Comparison of ENCODE assay signal across 26 mouse cellular contexts in the genomic region with DNA sequence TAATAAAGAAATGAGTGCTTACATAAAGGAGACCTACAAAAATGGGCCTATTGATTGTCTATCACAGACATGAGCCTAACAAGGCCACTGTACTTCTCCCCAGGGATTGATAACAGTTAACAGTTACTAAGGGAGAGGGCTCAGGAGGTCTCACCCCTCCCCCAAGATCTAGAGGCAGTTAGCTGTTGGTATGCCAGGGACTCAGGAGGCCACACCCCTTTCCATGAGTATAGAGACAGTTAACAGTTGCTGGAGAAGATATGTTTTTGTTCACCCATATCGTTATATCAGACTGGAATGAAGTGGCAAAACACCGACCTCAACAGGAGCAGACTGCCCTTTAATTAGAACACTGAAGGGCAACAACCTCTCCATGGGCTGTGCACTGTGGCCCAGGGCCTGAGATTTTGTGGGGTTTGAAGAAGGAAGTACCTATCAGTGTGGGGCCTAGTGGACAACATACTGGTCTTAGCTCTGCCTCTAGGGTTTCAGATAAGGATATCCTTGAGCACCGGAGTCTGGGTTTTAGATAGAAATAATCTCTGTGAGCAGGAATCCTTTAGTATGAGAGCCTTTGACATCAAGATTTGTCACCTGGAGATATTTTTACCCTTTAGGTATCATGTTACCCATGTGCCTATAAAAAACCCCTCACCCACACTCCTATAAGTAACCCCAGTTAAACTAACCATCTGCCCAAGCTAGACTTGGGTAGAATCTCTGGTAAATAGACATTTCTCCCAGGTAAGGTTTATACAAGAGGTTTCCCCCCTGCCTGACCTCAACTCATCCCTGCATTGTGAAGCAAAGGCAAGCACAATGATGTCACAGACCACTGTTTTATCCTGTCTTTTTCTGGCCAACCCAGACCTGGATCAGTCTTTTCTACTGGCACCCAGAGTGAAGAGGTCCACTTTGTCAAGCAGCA. TPM values are rescaled to one million over a fixed set of nuclear protein-coding genes. Genes with fewer than 3 reads are reported as not detected.
A peak's percentile ranks its signal among the peaks of the same experiment; 100 is the strongest.
DNase-seq lines count a peak whose midpoint lies in the region; ATAC-seq and TF ChIP-seq lines count a peak whose summit lies in the region.
"Had no signal": no experiment of that assay in that cellular context is flagged by ENCODE, and none has a peak within 500 bp of the region (broad histone marks: within the 10 kb centered on the region; RNA-seq: fewer than 3 reads in every experiment).

A gene (plus strand): TSS at position 878 of the 928 bp plus-strand sequence.

- 0 out of 2 replicates have a peak, but pooled peaks cover 3% of the 10 kb centered on the region for H3K27me3 ChIP-seq in liver, embryonic 11.5 days (replicated peaks; ENCODE audit: control insufficient read depth, insufficient read depth, low read length)
- no peaks in the 10 kb centered on the region for H3K27me3 ChIP-seq in liver, embryonic 15.5 days
- H3K27me3 ChIP-seq in thymus, adult 2 months (ENCODE audit: control insufficient read depth, insufficient read depth, low read length) = no peaks in the 10 kb centered on the region
- H3K27me3 ChIP-seq: embryonic facial prominence, embryonic 15.5 days; forebrain, embryonic 15.5 days; heart, embryonic 15.5 days; hindbrain, embryonic 13.5 days had no signal

- no peak within 1 kb of the TSS; the same call in 1 of the 2 replicates for H3K27ac ChIP-seq in liver, embryonic 11.5 days (ENCODE audit: low read depth, low read length)
- no peak within 1 kb of the TSS for H3K27ac ChIP-seq in liver, embryonic 15.5 days (replicated peaks)
- H3K27ac ChIP-seq in thymus, adult 2 months (ENCODE audit: control insufficient read depth, insufficient read depth, low read length) = no peak within 1 kb of the TSS
- H3K27ac ChIP-seq: embryonic facial prominence, embryonic 15.5 days; forebrain, embryonic 15.5 days; heart, embryonic 15.5 days; hindbrain, embryonic 13.5 days had no signal

- no peaks in the 10 kb centered on the region for H3K36me3 ChIP-seq in liver, embryonic 11.5 days (ENCODE audit: control insufficient read depth, insufficient read depth, low read length)
- H3K36me3 ChIP-seq in liver, embryonic 15.5 days (replicated peaks) = no peaks in the 10 kb centered on the region
- no peaks in the 10 kb centered on the region for H3K36me3 ChIP-seq in thymus, adult 2 months (ENCODE audit: control insufficient read depth, insufficient read depth, low read length)
- H3K36me3 ChIP-seq: embryonic facial prominence, embryonic 15.5 days; forebrain, embryonic 15.5 days; heart, embryonic 15.5 days; hindbrain, embryonic 13.5 days had no signal

- no peaks in the 10 kb centered on the region for H3K9me3 ChIP-seq in liver, embryonic 11.5 days (ENCODE audit: control insufficient read depth, low read length)
- H3K9me3 ChIP-seq in liver, embryonic 15.5 days (replicated peaks) = no peaks in the 10 kb centered on the region
- H3K9me3 ChIP-seq: embryonic facial prominence, embryonic 15.5 days; forebrain, embryonic 15.5 days; heart, embryonic 15.5 days; hindbrain, embryonic 13.5 days had no signal

- 44% methylated on average over 3 of the region's 3 CpGs for WGBS in liver, embryonic 11.5 days
- WGBS in liver, embryonic 15.5 days (ENCODE audit: insufficient replicate concordance) = 13% methylated on average over 3 of the region's 3 CpGs
- WGBS in thymus, adult 2 months = 95% methylated on average over 3 of the region's 3 CpGs

- no peak for TF ChIP-seq POLR2A in thymus, adult 2 months (IDR thresholded peaks at IDR 0.05; ENCODE audit: control insufficient read depth, extremely low read depth, insufficient read depth, low read length, poor library complexity)

- no peak within 1 kb of the TSS for H3K4me3 ChIP-seq in liver, embryonic 11.5 days (ENCODE audit: low read depth, low read length)
- H3K4me3 ChIP-seq in liver, embryonic 15.5 days (replicated peaks) = no peak within 1 kb of the TSS
- H3K4me3 ChIP-seq in thymus, adult 2 months (ENCODE audit: control insufficient read depth, insufficient read depth, low read length) = no peak within 1 kb of the TSS
- H3K4me3 ChIP-seq: embryonic facial prominence, embryonic 15.5 days; forebrain, embryonic 15.5 days; heart, embryonic 15.5 days; hindbrain, embryonic 13.5 days had no signal

- peak; percentile 80 for ATAC-seq in liver, embryonic 11.5 days (replicated peaks; ENCODE audit: low FRiP score)
- peak; percentile 67 for ATAC-seq in liver, embryonic 15.5 days (ENCODE audit: insufficient read depth)
- ATAC-seq in megakaryocyte-erythroid progenitor cell, adult 5-6 weeks (replicated peaks; ENCODE audit: low FRiP score, low TSS enrichment, poor library complexity, severe bottlenecking) = peak; percentile 97
- no peak for ATAC-seq in megakaryocyte, adult 5-6 weeks (ENCODE audit: poor library complexity, severe bottlenecking)
- ATAC-seq: forebrain, embryonic 15.5 days had no signal

- H3K4me2 ChIP-seq in liver, embryonic 11.5 days = peak within 1 kb of the TSS; percentile 31
- H3K4me2 ChIP-seq in liver, embryonic 15.5 days = no peak within 1 kb of the TSS
- H3K4me2 ChIP-seq: embryonic facial prominence, embryonic 15.5 days; forebrain, embryonic 15.5 days; heart, embryonic 11.5 days; heart, embryonic 15.5 days; hindbrain, embryonic 13.5 days had no signal

- TF ChIP-seq CTCF in thymus, adult 2 months (IDR thresholded peaks at IDR 0.05; ENCODE audit: borderline replicate concordance, control insufficient read depth, extremely low read depth, insufficient read depth, low read length, poor library complexity) = no peak

- H3K9ac ChIP-seq in liver, embryonic 11.5 days (ENCODE audit: low read depth, low read length) = no peak within 1 kb of the TSS
- no peak within 1 kb of the TSS for H3K9ac ChIP-seq in liver, embryonic 15.5 days
- H3K9ac ChIP-seq: embryonic facial prominence, embryonic 15.5 days; forebrain, embryonic 15.5 days; heart, embryonic 15.5 days; hindbrain, embryonic 13.5 days had no signal

- peaks cover 4% of the 10 kb centered on the region; the same call in 1 of the 2 replicates for H3K4me1 ChIP-seq in liver, embryonic 11.5 days (replicated peaks; ENCODE audit: control insufficient read depth, insufficient read depth, low read length)
- 0 out of 2 replicates have a peak, but pooled peaks cover 7% of the 10 kb centered on the region for H3K4me1 ChIP-seq in liver, embryonic 15.5 days (replicated peaks)
- no peaks in the 10 kb centered on the region for H3K4me1 ChIP-seq in thymus, adult 2 months (replicated peaks; ENCODE audit: control insufficient read depth, insufficient read depth, low read length)
- H3K4me1 ChIP-seq: embryonic facial prominence, embryonic 15.5 days; forebrain, embryonic 15.5 days; heart, embryonic 15.5 days; hindbrain, embryonic 13.5 days had no signal

- DNase-seq in heart, adult 11 months = peak; percentile 41
- DNase-seq in heart, adult 9 months (ENCODE audit: low spot score in 2 of 2) = no peak
- DNase-seq in liver, embryonic 11.5 days (ENCODE audit: low spot score) = no peak
- no peak for DNase-seq in thymus, adult 2 months
- no peak for DNase-seq in kidney, adult 18-20 months
- DNase-seq: adrenal gland, adult 2 months; adrenal gland, postnatal 25 days; B cell, adult 2 months; cerebellum, adult 2 months; cerebellum, postnatal 10 days; embryo, embryonic 11 days; gastrocnemius, postnatal 36 days; heart, adult 18-20 months; heart, postnatal 14 days had no signal

RNA-seq across cellular contexts. Expression of the gene that starts here (rescaled TPM):
- polyA plus RNA-seq in liver, embryonic 11.5 days (2014; fragmentation: Nextera tagmentation; extraction: Ambion mirVana) = not detected in 2 replicates
- not detected in 2 replicates for polyA plus RNA-seq in liver, embryonic 15.5 days (2015; fragmentation: Nextera tagmentation; extraction: Ambion mirVana)
- total RNA-seq in megakaryocyte-erythroid progenitor cell, adult 5-6 weeks (2014; fragmentation: Nextera tagmentation) = not detected in 2 replicates
- total RNA-seq in megakaryocyte-erythroid progenitor cell, adult 5-6 weeks (2017) = not detected in 2 replicates
- total RNA-seq in megakaryocyte, adult 5-6 weeks (2015) = not detected in 2 replicates
- not detected in 2 replicates for total RNA-seq in megakaryocyte, adult 5-6 weeks (2017)
- 0.18 and 0.27 TPM in 2 replicates for polyA plus RNA-seq in thymus, adult 2 months (2012; rRNA removed)
- total RNA-seq: adrenal gland, adult 2 months; adrenal gland, postnatal 25 days; gastrocnemius, adult 8-10 months; gastrocnemius, postnatal 36 days; heart, adult 18-20 months; heart, postnatal 14 days; hematopoietic stem cell, adult 5-6 weeks had no signal
- polyA plus RNA-seq: embryonic facial prominence, embryonic 11.5 days; embryonic facial prominence, embryonic 15.5 days; forebrain, embryonic 11.5 days; forebrain, embryonic 15.5 days; heart, embryonic 11.5 days; heart, embryonic 15.5 days; hindbrain, embryonic 13.5 days had no signal

Comparison
In these comparisons a context has a peak if more than half of its experiments do, and no peak if none do; other contexts are left out.
1. Peak in ATAC-seq and H3K4me2 ChIP-seq in liver, embryonic 11.5 days; RNA of the gene not detected or under 1 TPM.
2. Peak in ATAC-seq in liver, embryonic 15.5 days; RNA of the gene not detected or under 1 TPM.
3. Peak in ATAC-seq in megakaryocyte-erythroid progenitor cell, adult 5-6 weeks; RNA of the gene not detected or under 1 TPM.